20 mouse cellular contexts compared by ENCODE assay signal in genomic region chr13:19389896-19390295, GRCm38 (mm10). TPM values are rescaled to one million over a fixed set of nuclear protein-coding genes. Genes with fewer than 3 reads are reported as not detected.
DNase-seq lines count a peak whose midpoint lies in the region; ATAC-seq and TF ChIP-seq lines count a peak whose summit lies in the region.
"Had no signal": no experiment of that assay in that cellular context is flagged by ENCODE, and none has a peak within 500 bp of the region (broad histone marks: within the 10 kb centered on the region; RNA-seq: fewer than 3 reads in every experiment).

No protein-coding gene starts in this region.

- 30% methylated on average over 12 of the region's 12 CpGs for WGBS in lung, adult 2 months
- 33% methylated on average over 12 of the region's 12 CpGs for whole genome bisulfite sequencing in midbrain, embryonic 12.5 days
- WGBS in midbrain, postnatal 0 days, result 37% methylated on average over 12 of the region's 12 CpGs
- 39% methylated on average over 12 of the region's 12 CpGs for WGBS in forebrain, embryonic 15.5 days

- H3K4me1 ChIP-seq in lung, adult 2 months (ENCODE audit: control insufficient read depth, insufficient read depth, low read length), result peaks cover 21% of the 10 kb centered on the region
- peaks cover 13% of the 10 kb centered on the region for H3K4me1 ChIP-seq in midbrain, embryonic 12.5 days
- peaks cover 10% of the 10 kb centered on the region; the same call in 1 of the 2 replicates for H3K4me1 ChIP-seq in midbrain, postnatal 0 days (ENCODE audit: insufficient read depth, low read length)
- peaks cover 26% of the 10 kb centered on the region for H3K4me1 ChIP-seq in forebrain, embryonic 15.5 days

- H3K4me2 ChIP-seq in midbrain, embryonic 12.5 days (replicated peaks), result no peak overlapping the region
- no peak overlapping the region for H3K4me2 ChIP-seq in midbrain, postnatal 0 days (ENCODE audit: low read depth, low read length, poor library complexity, severe bottlenecking)
- no peak overlapping the region for H3K4me2 ChIP-seq in forebrain, embryonic 15.5 days (replicated peaks)
- H3K4me2 ChIP-seq: embryonic facial prominence, embryonic 12.5 days; hindbrain, embryonic 15.5 days; liver, embryonic 13.5 days; stomach, embryonic 15.5 days had no signal

- no peaks in the 10 kb centered on the region for H3K36me3 ChIP-seq in midbrain, embryonic 12.5 days
- no peaks in the 10 kb centered on the region for H3K36me3 ChIP-seq in midbrain, postnatal 0 days (ENCODE audit: insufficient read depth, low read length)
- no peaks in the 10 kb centered on the region for H3K36me3 ChIP-seq in forebrain, embryonic 15.5 days
- H3K36me3 ChIP-seq: liver, embryonic 13.5 days; stomach, embryonic 15.5 days had no signal

- H3K9me3 ChIP-seq in midbrain, embryonic 12.5 days, result no peaks in the 10 kb centered on the region
- no peaks in the 10 kb centered on the region for H3K9me3 ChIP-seq in midbrain, postnatal 0 days (ENCODE audit: low read length)
- H3K9me3 ChIP-seq in forebrain, embryonic 15.5 days, result no peaks in the 10 kb centered on the region
- H3K9me3 ChIP-seq: embryonic facial prominence, embryonic 12.5 days; hindbrain, embryonic 15.5 days; liver, embryonic 13.5 days; stomach, embryonic 15.5 days had no signal

- no peak for TF ChIP-seq POLR2A in lung, adult 2 months (IDR thresholded peaks at IDR 0.05; ENCODE audit: borderline replicate concordance, extremely low read depth, low read depth, low read length)

- no peak overlapping the region for H3K4me3 ChIP-seq in lung, adult 2 months (replicated peaks; ENCODE audit: extremely low read depth, low read depth, low read length)
- no peak overlapping the region for H3K4me3 ChIP-seq in midbrain, embryonic 12.5 days
- no peak overlapping the region for H3K4me3 ChIP-seq in midbrain, postnatal 0 days (ENCODE audit: low read depth, low read length)
- H3K4me3 ChIP-seq in forebrain, embryonic 15.5 days, result no peak overlapping the region
- H3K4me3 ChIP-seq: embryonic facial prominence, embryonic 12.5 days; hindbrain, embryonic 15.5 days; left cerebral cortex, adult 2 months; liver, embryonic 13.5 days; stomach, embryonic 15.5 days had no signal

- TF ChIP-seq CTCF in lung, adult 2 months (IDR thresholded peaks at IDR 0.05; ENCODE audit: insufficient read depth, low read length), result no peak
- TF ChIP-seq CTCF in midbrain, postnatal 0 days (IDR thresholded peaks at IDR 0.05), result no peak

- ATAC-seq in cerebellum, adult (ENCODE audit: insufficient number of reproducible peaks, low FRiP score, low TSS enrichment), result peak; percentile 39; the same call in 1 of the 2 replicates
- no peak for ATAC-seq in midbrain, embryonic 12.5 days (ENCODE audit: low FRiP score, low read depth)
- no peak for ATAC-seq in midbrain, postnatal 0 days (ENCODE audit: low FRiP score)
- no peak for ATAC-seq in forebrain, embryonic 15.5 days (replicated peaks)

- H3K27ac ChIP-seq in midbrain, embryonic 12.5 days (replicated peaks), result 0 out of 2 replicates have a peak overlapping the region, but pooled peaks have one; percentile 30
- H3K27ac ChIP-seq in midbrain, postnatal 0 days (ENCODE audit: low read depth, low read length), result no peak overlapping the region
- no peak overlapping the region for H3K27ac ChIP-seq in forebrain, embryonic 15.5 days (replicated peaks)
- H3K27ac ChIP-seq: embryonic facial prominence, embryonic 12.5 days; hindbrain, embryonic 15.5 days; kidney, postnatal 0 days; left cerebral cortex, adult 2 months; liver, embryonic 13.5 days; macrophage; stomach, embryonic 15.5 days had no signal

- no peaks in the 10 kb centered on the region for H3K27me3 ChIP-seq in midbrain, embryonic 12.5 days
- H3K27me3 ChIP-seq in midbrain, postnatal 0 days (ENCODE audit: insufficient read depth, low read length), result no peaks in the 10 kb centered on the region
- no peaks in the 10 kb centered on the region for H3K27me3 ChIP-seq in forebrain, embryonic 15.5 days
- H3K27me3 ChIP-seq: embryonic facial prominence, embryonic 12.5 days; hindbrain, embryonic 15.5 days; liver, embryonic 13.5 days; stomach, embryonic 15.5 days had no signal

- DNase-seq in cerebellum, adult 8-10 months, result no peak
- DNase-seq in lung, adult 2 months, result peak; percentile 47
- DNase-seq in lung, postnatal 4 days, result no peak
- no peak for DNase-seq in midbrain, postnatal 0 days (ENCODE audit: low spot score)
- DNase-seq in lung, postnatal 36 days, result peak; percentile 22
- DNase-seq: heart, postnatal 36 days; layer of hippocampus, adult 9-11 months; liver, embryonic 13.5 days; right cerebral cortex, adult 18-20 months; right cerebral cortex, postnatal 4 days; thymus, postnatal 36 days had no signal

- no peak overlapping the region for H3K9ac ChIP-seq in midbrain, embryonic 12.5 days (replicated peaks)
- H3K9ac ChIP-seq in midbrain, postnatal 0 days (replicated peaks; ENCODE audit: low read length, poor library complexity, severe bottlenecking), result no peak overlapping the region
- H3K9ac ChIP-seq in forebrain, embryonic 15.5 days (replicated peaks), result no peak overlapping the region
- H3K9ac ChIP-seq: embryonic facial prominence, embryonic 12.5 days; hindbrain, embryonic 15.5 days; liver, embryonic 13.5 days; stomach, embryonic 15.5 days had no signal

RNA-seq across cellular contexts. Expression of gene Stard3nl, which starts 5.7 kb away (rescaled TPM):
- 35.0 and 44.2 TPM in 2 replicates for polyA plus RNA-seq in lung, adult 2 months (2012; rRNA removed)
- polyA plus RNA-seq in midbrain, embryonic 12.5 days (2016; fragmentation: Nextera tagmentation; extraction: Ambion mirVana), result 127 and 136 TPM in 2 replicates
- 71.6 and 95.1 TPM in 2 replicates for total RNA-seq in midbrain, postnatal 0 days (2014; rRNA removed)
- 210 and 215 TPM in 2 replicates for polyA plus RNA-seq in midbrain, postnatal 0 days (2015; fragmentation: Nextera tagmentation; extraction: Ambion mirVana)
- 183 and 184 TPM in 2 replicates for polyA plus RNA-seq in forebrain, embryonic 15.5 days (2015; fragmentation: Nextera tagmentation; extraction: Ambion mirVana)

Comparison
In these comparisons a context has a peak if more than half of its experiments do, and no peak if none do; other contexts are left out.
1. DNase-seq: peak in lung, adult 2 months (single experiment) and lung, postnatal 36 days (single experiment); none in cerebellum, adult 8-10 months (single experiment), lung, postnatal 4 days (0 of 2) and midbrain, postnatal 0 days (single experiment).